Mouse (Mus musculus): ENCODE results near the gene Nkd2.
A peak's percentile ranks its signal among the peaks of the same experiment; 100 is the strongest.

DNA sequence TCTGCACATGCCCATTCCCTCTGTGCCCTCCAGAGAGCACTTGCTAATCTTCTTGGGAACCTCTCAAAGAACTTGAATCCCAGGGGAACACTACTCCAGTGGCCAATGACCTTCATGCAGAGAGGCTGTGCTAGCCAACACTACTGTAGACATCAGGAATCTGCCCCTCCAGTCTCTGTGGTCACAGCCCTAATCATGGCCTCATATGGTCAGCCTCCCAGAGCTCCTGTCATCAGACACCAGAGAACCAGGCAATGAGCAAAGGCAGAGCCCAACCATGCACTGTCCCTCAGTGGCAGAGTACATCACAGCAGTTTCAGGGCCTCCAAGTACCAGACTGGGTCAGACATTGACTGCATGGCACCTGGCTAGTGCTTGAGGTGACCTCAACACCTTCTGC is 4.7 kb downstream of the Nkd2 start:
- no peak for TF ChIP-seq CTCF (IDR thresholded peaks at IDR 0.05; ENCODE audit: low read depth)
- 0 out of 2 replicates have a peak, but pooled peaks have one; percentile 67 for TF ChIP-seq EP300 (IDR thresholded peaks at IDR 0.05; ENCODE audit: low read depth)
